Mouse (Mus musculus): ENCODE measurements around the gene Wdr25. TPM values are rescaled to one million over a fixed set of nuclear protein-coding genes. Genes with fewer than 3 reads are reported as not detected.
A peak's percentile ranks its signal among the peaks of the same experiment; 100 is the strongest.

Gene Wdr25
- polyA plus RNA-seq, 1 experiment, result 13.7 TPM

DNA sequence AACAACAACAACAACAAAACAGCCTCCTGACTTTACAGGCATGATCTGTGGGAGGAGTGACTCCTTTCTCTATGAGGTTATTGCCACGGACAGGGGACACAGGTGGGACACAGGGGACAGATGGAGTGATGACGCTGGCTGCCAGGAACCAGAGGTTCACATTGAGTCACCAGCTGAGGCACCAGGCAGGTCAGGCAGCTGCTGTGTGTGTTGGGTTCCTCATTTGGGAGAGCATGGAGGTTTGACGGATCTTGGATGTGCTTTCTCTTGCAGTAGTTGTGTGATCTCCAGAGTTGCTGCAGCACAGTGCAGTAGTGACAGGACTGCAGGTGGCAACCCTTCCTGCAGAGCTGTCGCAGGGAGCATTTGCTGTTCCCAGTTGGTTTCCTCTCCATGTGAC is 25.3 kb downstream of the Wdr25 start:
- DNase-seq, result no peak
- WGBS, result 48% methylated on average over 4 of the region's 4 CpGs
- H3K27me3 ChIP-seq (ENCODE audit: control insufficient read depth, insufficient read depth, low read length), result no peaks in the 10 kb centered on the region
- H3K4me3 ChIP-seq (ENCODE audit: control insufficient read depth, insufficient read depth, low read length), result no peak overlapping the region
- no peaks in the 10 kb centered on the region for H3K36me3 ChIP-seq (ENCODE audit: control insufficient read depth, insufficient read depth, low read length)
- peaks cover 16% of the 10 kb centered on the region for H3K4me1 ChIP-seq (replicated peaks; ENCODE audit: control insufficient read depth, insufficient read depth, low read length)
- TF ChIP-seq CTCF (IDR thresholded peaks at IDR 0.05; ENCODE audit: borderline replicate concordance, control insufficient read depth, extremely low read depth, insufficient read depth, low read length, poor library complexity) (no peak), POLR2A (IDR thresholded peaks at IDR 0.05; ENCODE audit: control insufficient read depth, extremely low read depth, insufficient read depth, low read length, poor library complexity) (no peak)
- H3K27ac ChIP-seq (ENCODE audit: control insufficient read depth, insufficient read depth, low read length), result no peak overlapping the region

DNA sequence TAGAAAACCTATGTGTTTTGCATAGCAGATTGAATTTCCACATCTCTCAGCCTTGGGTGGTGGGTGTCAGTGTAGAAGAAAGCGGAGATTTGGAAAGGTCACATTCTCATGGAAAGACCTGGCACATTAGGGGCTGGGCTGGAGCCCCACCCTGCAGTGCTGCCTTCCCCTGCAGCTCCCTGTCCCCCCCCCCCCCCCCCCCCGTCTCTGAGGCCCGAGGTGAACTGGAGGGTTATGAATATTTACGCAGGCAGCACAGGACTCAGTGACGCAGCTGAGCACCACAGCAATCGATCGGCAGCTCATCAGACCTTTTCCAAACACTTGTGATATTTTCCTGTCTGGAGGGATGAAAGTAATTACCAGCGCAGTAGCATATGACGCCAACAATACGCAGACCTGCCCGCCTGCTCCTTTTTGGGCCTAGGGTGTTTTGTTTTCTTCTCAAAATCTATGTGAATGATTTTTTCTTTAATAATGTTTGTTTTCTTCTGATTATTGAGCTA is 33.2 kb downstream of the Wdr25 start:
- H3K4me1 ChIP-seq (replicated peaks; ENCODE audit: control insufficient read depth, insufficient read depth, low read length), result peaks cover 16% of the 10 kb centered on the region
- H3K27me3 ChIP-seq (ENCODE audit: control insufficient read depth, insufficient read depth, low read length), result no peaks in the 10 kb centered on the region
- DNase-seq, result no peak
- H3K27ac ChIP-seq (ENCODE audit: control insufficient read depth, insufficient read depth, low read length), result no peak overlapping the region
- no peak overlapping the region for H3K4me3 ChIP-seq (ENCODE audit: control insufficient read depth, insufficient read depth, low read length)
- no peak for TF ChIP-seq POLR2A (IDR thresholded peaks at IDR 0.05; ENCODE audit: control insufficient read depth, extremely low read depth, insufficient read depth, low read length, poor library complexity)
- TF ChIP-seq CTCF (IDR thresholded peaks at IDR 0.05; ENCODE audit: borderline replicate concordance, control insufficient read depth, extremely low read depth, insufficient read depth, low read length, poor library complexity), result no peak
- WGBS, result 96% methylated on average over 9 of the region's 11 CpGs
- no peaks in the 10 kb centered on the region for H3K36me3 ChIP-seq (ENCODE audit: control insufficient read depth, insufficient read depth, low read length)

DNA sequence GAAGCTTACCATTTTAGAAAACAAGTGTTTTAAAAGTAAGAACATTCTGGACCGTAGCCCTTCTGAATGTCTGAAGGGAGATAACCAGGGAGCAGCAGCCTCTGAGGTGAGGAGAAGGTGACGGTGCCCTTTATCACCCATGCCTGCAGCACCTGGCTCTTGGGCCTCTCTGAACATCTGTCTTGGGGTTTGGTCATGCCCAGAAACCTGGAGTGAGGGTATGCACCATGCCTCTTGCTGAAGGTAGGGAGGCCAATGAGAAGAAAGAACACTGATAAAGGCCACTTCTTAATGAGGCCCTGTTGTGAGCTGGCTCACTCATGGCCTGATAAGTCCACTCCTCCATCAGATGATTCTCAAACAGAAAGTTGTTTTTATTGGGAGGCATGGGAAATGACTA is 34.8 kb downstream of the Wdr25 start:
- no peaks in the 10 kb centered on the region for H3K36me3 ChIP-seq (ENCODE audit: control insufficient read depth, insufficient read depth, low read length)
- H3K4me3 ChIP-seq (ENCODE audit: control insufficient read depth, insufficient read depth, low read length), result no peak overlapping the region
- peaks cover 22% of the 10 kb centered on the region for H3K4me1 ChIP-seq (replicated peaks; ENCODE audit: control insufficient read depth, insufficient read depth, low read length)
- WGBS, result 76% methylated on average over 2 of the region's 2 CpGs
- no peak overlapping the region for H3K27ac ChIP-seq (ENCODE audit: control insufficient read depth, insufficient read depth, low read length)
- H3K27me3 ChIP-seq (ENCODE audit: control insufficient read depth, insufficient read depth, low read length), result no peaks in the 10 kb centered on the region
- no peak for DNase-seq
- TF ChIP-seq POLR2A (IDR thresholded peaks at IDR 0.05; ENCODE audit: control insufficient read depth, extremely low read depth, insufficient read depth, low read length, poor library complexity), result no peak
- no peak for TF ChIP-seq CTCF (IDR thresholded peaks at IDR 0.05; ENCODE audit: borderline replicate concordance, control insufficient read depth, extremely low read depth, insufficient read depth, low read length, poor library complexity)

DNA sequence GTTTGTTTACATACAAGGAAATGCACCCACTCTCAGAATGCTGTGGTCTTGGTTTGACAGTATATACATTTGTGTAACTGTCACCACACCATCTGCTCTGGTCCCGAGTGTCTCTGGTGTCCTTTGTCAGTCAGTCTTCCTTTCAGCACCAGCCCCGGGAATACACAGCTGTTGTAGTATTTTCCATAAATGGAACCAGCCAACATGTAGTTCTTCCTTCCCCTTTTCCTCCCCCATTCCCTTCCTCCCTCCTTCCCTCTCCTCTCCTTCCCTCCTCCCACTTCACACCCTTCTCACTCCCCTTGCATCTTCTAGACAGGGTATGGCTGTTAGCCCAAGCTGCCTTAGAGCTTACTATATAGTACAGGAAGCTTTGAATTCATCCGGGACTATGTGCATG is 36.0 kb downstream of the Wdr25 start:
- H3K36me3 ChIP-seq (ENCODE audit: control insufficient read depth, insufficient read depth, low read length), result no peaks in the 10 kb centered on the region
- no peak overlapping the region for H3K4me3 ChIP-seq (ENCODE audit: control insufficient read depth, insufficient read depth, low read length)
- no peak for DNase-seq
- no peak for TF ChIP-seq CTCF (IDR thresholded peaks at IDR 0.05; ENCODE audit: borderline replicate concordance, control insufficient read depth, extremely low read depth, insufficient read depth, low read length, poor library complexity)
- 58% methylated on average over 3 of the region's 3 CpGs for WGBS
- H3K27me3 ChIP-seq (ENCODE audit: control insufficient read depth, insufficient read depth, low read length), result no peaks in the 10 kb centered on the region
- no peak overlapping the region for H3K27ac ChIP-seq (ENCODE audit: control insufficient read depth, insufficient read depth, low read length)
- peaks cover 33% of the 10 kb centered on the region for H3K4me1 ChIP-seq (replicated peaks; ENCODE audit: control insufficient read depth, insufficient read depth, low read length)

DNA sequence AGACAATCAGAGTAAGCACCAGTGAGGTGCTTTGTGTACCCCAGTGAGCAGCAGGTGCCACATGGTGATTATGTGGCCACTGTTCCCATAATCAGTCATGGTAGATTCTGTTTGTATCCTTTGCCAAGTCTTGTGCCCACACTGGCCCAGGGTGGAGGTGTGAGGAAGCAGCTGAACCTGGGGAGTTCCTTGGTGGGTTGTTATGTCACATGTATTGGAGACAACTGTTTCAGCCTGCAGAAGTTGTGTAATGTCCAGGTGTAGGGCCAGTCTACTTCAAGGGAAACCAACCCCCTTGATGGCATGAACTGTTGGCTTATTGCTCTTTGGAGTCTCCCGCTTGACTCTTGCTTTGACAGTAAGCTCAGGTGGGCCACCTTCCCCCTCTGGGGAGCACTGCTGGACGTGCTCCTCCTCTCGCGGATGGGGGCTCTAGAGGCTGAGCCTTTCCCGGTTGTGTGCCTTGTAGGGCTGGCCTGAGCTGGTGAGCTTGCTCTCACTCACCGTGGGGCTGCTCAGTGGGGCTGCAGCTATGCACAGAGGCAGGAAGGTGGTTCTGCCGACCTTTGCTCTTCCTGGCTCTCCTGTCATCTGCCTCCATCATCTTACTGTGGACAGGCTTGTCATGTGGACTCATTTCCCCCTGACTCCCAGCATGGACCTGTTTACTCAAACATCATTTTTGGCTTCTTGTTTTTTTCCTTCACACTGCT is 38.1 kb downstream of the Wdr25 start:
- DNase-seq, result no peak
- Histone ChIP-seq H3K27me3 (ENCODE audit: control insufficient read depth, insufficient read depth, low read length) (no peaks in the 10 kb centered on the region), H3K36me3 (ENCODE audit: control insufficient read depth, insufficient read depth, low read length) (no peaks in the 10 kb centered on the region), H3K4me3 (ENCODE audit: control insufficient read depth, insufficient read depth, low read length) (no peak overlapping the region), H3K27ac (ENCODE audit: control insufficient read depth, insufficient read depth, low read length) (no peak overlapping the region), H3K4me1 (replicated peaks; ENCODE audit: control insufficient read depth, insufficient read depth, low read length) (peaks cover 38% of the 10 kb centered on the region)
- WGBS, result 67% methylated on average over 7 of the region's 7 CpGs
- TF ChIP-seq CTCF (IDR thresholded peaks at IDR 0.05; ENCODE audit: borderline replicate concordance, control insufficient read depth, extremely low read depth, insufficient read depth, low read length, poor library complexity) (no peak), POLR2A (IDR thresholded peaks at IDR 0.05; ENCODE audit: control insufficient read depth, extremely low read depth, insufficient read depth, low read length, poor library complexity) (no peak)

DNA sequence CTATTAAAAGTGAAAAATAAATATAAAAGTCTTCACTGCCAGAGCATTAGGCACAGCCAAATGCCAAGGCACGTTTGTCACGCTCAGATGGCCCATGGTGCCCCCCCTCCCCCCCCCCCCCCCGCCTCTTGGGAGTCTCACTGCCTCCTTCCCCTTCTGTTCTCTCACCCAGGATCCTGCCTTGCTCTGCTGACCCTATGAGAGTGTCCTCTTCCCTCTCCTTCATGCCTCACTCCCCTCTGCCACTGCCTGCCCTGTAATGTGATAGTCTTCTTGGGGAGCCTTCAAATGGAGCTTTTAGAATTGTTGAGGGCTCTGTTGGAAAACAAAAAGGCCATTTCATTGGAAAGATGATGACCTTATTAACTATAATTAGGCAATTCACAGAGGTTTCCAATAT is 38.7 kb downstream of the Wdr25 start:
- Histone ChIP-seq H3K27me3 (ENCODE audit: control insufficient read depth, insufficient read depth, low read length) (no peaks in the 10 kb centered on the region), H3K27ac (ENCODE audit: control insufficient read depth, insufficient read depth, low read length) (no peak overlapping the region), H3K36me3 (ENCODE audit: control insufficient read depth, insufficient read depth, low read length) (no peaks in the 10 kb centered on the region), H3K4me3 (ENCODE audit: control insufficient read depth, insufficient read depth, low read length) (no peak overlapping the region), H3K4me1 (replicated peaks; ENCODE audit: control insufficient read depth, insufficient read depth, low read length) (peaks cover 41% of the 10 kb centered on the region)
- WGBS, result 30% methylated on average over 3 of the region's 3 CpGs
- no peak for DNase-seq
- TF ChIP-seq POLR2A (IDR thresholded peaks at IDR 0.05; ENCODE audit: control insufficient read depth, extremely low read depth, insufficient read depth, low read length, poor library complexity), result no peak
- TF ChIP-seq CTCF (IDR thresholded peaks at IDR 0.05; ENCODE audit: borderline replicate concordance, control insufficient read depth, extremely low read depth, insufficient read depth, low read length, poor library complexity), result no peak

DNA sequence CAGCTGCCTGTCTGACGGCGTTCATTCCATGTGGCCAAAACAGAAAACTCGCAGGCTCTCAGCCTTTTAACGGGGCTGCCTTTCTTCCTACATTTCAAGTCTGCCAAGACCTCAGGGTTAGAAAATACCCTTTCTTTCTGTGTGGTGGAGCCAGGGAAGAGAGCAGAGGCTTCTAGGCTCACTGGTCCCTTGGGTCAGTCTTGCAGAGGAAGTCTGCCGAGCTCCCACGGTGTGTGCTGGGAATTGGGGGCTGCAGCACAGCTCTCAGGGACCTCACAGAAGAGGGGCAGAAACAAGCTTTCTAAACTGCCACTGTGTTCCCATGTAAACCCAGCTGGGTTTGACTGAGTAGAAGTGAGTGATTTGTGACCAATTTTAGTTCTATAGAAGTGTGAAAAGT is 40.8 kb downstream of the Wdr25 start:
- DNase-seq, result no peak
- Histone ChIP-seq H3K4me3 (ENCODE audit: control insufficient read depth, insufficient read depth, low read length) (no peak overlapping the region), H3K4me1 (replicated peaks; ENCODE audit: control insufficient read depth, insufficient read depth, low read length) (peaks cover 52% of the 10 kb centered on the region), H3K27me3 (ENCODE audit: control insufficient read depth, insufficient read depth, low read length) (no peaks in the 10 kb centered on the region), H3K36me3 (ENCODE audit: control insufficient read depth, insufficient read depth, low read length) (no peaks in the 10 kb centered on the region), H3K27ac (ENCODE audit: control insufficient read depth, insufficient read depth, low read length) (peak overlapping the region; percentile 25; the same call in 1 of the 2 replicates)
- whole genome bisulfite sequencing, result 25% methylated on average over 6 of the region's 6 CpGs
- TF ChIP-seq POLR2A (IDR thresholded peaks at IDR 0.05; ENCODE audit: control insufficient read depth, extremely low read depth, insufficient read depth, low read length, poor library complexity) (no peak), CTCF (IDR thresholded peaks at IDR 0.05; ENCODE audit: borderline replicate concordance, control insufficient read depth, extremely low read depth, insufficient read depth, low read length, poor library complexity) (no peak)

All from thymus, adult 2 months (tissue).